Mouse (Mus musculus): Measurements from ENCODE around the gene Chmp4b.

Gene Chmp4b

DNA sequence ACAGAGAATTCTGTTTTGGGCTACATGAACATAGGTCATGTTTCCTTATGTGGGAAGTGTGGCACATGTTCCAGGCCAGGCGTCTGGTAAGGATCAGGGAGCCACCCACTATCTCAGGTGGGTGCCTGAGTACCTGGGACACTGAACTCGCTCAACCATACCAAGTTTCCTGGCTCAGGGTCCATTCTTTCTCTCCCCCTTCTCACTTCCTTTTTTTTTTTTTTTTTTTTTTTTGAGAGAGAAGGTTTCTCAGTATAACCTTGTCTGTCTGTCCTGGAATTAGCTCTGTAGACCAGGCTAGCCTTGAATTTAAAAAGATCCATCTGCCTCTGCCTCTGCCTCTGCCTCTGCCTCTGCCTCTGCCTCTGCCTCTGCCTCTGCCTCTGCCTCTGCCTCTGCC, 68.8 kb downstream of the Chmp4b start:
- no peak for DNase-seq

- peak in 1 of 2 experiments; percentile 35 for DNase-seq
These were observed 72.0 kb downstream of the Chmp4b start for GRCm38 (mm10) chr2:154723473-154723872.

DNA sequence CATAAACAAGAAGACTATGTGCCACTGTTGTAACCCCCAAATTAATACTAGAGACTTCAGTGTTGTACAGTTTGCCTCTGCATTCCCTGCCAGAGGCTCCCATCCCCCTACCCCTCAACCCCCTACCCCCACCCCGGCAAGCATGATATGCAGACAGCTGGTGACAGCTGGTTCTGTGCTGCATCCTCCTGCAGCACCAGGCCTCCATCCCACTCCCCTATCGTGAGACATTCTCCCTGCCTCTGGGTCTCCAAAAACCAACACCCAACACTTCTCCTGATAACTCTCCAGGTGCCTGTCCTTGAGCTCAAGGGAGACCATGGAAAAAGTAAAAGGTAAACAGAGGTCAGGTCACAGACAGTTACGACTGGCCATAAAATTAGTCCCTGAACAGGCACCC, 78.2 kb downstream of the Chmp4b start:
- peak in 1 of 2 experiments; percentile 34 for DNase-seq

DNA sequence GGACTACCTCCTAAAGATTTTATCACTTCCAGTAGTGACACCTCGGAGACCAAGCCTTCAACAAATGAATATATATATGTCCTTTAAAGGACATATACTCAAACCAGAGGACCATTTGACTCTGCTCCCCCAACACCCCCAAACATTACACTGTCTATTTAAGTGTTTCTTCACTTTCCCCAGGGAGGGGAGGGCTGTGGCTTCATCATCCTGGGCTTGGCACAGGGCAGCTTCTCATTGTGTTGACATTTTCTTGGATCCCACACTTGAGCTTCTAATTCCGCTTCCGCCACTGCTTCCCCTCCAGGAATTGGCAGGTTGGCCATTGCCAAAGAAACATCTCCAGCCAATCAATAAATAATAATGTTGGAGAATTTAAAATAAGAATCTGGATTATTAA, 79.3 kb downstream of the Chmp4b start:
- DNase-seq: peak; percentile 48 to 70

- no peak for DNase-seq
These were observed 80.4 kb downstream of the Chmp4b start for GRCm38 (mm10) chr2:154731916-154732315.

DNA sequence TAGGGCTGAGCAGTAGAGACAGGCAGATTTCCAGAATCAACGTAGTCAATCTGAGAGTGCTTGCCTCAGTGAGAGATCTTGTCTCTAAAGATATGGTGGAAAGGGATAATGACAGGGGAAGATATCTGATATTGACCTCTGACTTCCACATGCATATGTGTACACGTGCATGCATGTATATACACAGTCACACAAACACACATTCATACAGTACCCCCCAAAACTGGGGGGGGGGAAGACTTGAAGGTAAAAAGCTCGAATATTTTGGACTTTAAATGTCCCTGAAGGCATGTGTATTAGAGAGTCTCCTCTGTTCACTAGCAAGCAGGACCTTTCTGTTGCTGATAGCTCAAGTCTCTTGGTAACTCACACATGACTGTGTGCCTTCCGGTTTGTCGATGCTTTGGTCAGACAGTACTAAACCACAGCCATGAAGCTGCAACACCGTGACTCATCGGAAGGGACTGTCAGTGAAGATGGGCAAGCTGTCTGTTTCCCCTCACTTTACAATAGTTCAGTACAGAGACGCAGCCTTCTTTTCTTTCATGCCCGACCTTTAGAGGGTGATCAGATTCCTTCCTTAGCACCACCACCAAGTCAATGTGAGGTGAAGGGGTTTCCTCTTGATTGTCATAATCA, 81.1 kb downstream of the Chmp4b start:
- no peak for DNase-seq

DNA sequence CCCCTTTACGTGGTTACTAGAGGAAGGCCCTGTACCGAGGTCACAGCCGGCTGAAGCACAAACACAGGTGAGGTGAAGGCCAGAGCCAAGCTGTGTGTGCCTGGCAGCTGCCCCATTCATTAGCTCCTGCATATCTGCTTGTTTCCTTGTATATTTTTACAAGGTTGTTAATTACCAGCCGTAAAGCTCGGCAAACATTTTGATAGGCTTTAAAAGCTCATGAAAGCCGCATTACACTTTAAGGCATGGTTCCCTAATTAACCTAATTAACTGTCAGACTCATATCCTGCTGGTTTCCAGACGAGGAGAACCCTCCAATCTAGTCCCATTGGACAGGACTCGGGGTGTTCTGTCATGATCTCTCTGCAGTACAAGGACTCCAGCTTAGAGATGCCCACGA, 83.5 kb downstream of the Chmp4b start:
- DNase-seq: no peak

- DNase-seq: no peak
These were observed 83.9 kb downstream of the Chmp4b start for GRCm38 (mm10) chr2:154735416-154735815.

DNA sequence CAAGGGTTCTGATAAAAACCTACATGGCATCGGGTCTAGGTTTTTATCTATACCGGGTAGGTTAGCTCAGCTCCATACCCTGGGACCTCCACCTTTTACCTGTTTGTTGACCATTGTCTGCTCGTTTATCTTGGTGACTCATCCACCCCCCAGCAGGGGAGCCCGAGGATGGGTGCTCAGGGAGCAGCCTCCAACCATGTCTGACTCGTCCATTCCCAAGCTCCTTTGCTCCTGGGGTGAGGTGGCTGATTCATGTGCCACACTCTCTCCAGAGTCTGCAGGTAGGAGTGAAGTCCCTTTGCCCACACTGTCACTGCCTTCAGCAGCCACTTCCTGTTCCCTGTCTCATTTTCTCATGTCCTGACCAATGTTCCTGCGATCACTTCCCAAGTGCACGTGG, 84.5 kb downstream of the Chmp4b start:
- no peak for DNase-seq

DNA sequence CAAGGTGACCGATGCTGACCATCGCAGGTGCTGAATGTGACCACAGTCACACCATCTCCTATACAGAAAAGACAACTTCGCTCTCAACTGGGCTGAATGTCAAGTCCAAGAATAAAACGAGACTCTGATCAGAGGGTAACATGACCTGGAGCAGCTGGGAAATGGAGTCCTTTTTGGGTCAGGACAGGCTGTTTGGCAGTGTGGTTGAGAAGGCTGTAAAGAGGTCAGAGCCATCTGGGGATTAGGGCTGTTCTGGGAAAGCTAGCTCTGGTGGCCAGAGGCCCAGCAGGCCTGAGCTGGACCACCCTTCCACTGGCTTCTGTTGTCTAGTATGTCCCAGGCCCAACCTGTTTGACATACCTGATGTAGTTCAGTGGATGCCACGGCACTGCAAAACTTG, 87.1 kb downstream of the Chmp4b start:
- no peak for DNase-seq

DNA sequence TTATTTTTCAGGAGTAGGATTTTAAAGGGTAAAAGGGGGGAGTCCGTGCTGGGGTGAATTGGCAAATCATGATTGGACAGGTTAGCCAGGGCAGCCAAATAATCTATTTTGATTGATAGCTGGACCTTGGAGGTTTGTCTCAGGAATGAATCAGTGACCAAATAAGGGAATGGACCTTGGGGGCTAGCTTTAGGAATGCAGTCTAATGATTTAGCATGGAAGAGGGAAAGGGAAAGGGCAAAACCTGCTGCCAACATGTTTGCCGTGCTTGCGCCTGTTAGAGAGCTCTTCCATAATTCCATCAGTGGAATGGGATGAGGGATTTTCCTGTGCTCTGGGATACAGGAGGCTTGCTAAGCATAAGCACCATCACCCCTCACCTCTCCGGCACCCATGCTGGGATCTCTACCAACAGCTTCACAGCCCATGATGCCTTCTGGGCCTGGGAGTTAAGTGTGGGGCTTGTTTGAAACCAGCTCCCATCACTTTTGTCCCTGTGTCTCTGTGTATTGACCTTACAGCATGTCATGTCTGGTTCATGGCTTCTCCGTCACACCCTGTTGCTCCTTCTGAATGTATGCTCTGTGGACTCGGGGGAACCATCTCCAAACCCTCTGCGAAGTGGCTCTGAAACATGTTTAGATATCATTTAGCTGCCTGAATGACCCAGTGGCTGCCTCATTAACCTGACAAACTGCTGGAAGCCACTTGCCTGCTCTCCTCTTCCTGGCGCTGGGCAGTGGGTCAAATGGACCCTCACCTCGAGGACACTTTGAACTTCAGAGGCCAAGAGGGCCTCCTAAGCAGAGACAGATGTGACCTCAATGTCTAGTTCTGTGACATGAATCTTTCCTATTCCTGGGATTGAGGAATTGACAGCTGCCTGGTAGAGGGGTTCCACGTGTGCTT, 91.7 kb downstream of the Chmp4b start:
- DNase-seq: no peak

DNA sequence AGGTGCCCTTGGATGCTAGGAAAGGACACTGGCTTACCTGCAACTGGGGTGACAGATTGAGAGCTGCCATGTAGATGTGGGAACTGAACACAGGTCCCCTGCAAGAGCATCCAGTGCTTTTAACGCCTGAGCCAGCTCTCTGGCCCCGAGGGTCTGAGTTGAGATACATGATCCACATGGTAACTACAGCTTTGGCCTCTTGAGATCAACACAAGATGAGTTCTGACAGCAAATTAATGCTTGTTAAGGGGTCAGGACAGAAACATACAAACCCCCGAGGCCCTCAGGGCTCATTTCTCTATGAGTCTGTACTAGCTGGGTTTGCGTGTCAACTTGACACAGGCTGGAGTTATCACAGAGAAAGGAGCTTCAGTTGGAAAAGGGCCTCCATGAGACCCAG, 92.4 kb downstream of the Chmp4b start:
- no peak for DNase-seq

Measured in lung, postnatal 4 days (tissue).